Mouse (Mus musculus): ENCODE results near the gene Mucl3. TPM values are rescaled to one million over a fixed set of nuclear protein-coding genes. Genes with fewer than 3 reads are reported as not detected.

Gene Mucl3
- polyA plus RNA-seq, 1 experiment = not detected

- no peak within 1 kb of the TSS for H3K4me3 ChIP-seq (replicated peaks)
- no peak for TF ChIP-seq GATA1 (IDR thresholded peaks at IDR 0.05; ENCODE audit: low read length)
- no peak for TF ChIP-seq TAL1 (IDR thresholded peaks at IDR 0.05; ENCODE audit: low read length)
- H3K36me3 ChIP-seq (ENCODE audit: control insufficient read depth) = no peaks in the 10 kb centered on the region
Measured at GRCm38 (mm10) chr17:35601249-35601648, 42.2 kb downstream of the Mucl3 start, which contains the start of gene Sfta2. Sfta2 (plus strand) TSS chr17:35601549.

GRCm38 (mm10) chr17:35597399-35597798 lies 46.1 kb downstream of the Mucl3 start:
- H3K9me3 ChIP-seq (ENCODE audit: control insufficient read depth, low read length) = peaks cover 5% of the 10 kb centered on the region
- no peak overlapping the region for H3K4me3 ChIP-seq (replicated peaks)
- H3K27me3 ChIP-seq (ENCODE audit: control insufficient read depth) = no peaks in the 10 kb centered on the region; the same call in 1 of the 2 replicates
- no peak for TF ChIP-seq TAL1 (IDR thresholded peaks at IDR 0.05; ENCODE audit: low read length)
- TF ChIP-seq GATA1 (IDR thresholded peaks at IDR 0.05; ENCODE audit: low read length) = no peak
- H3K36me3 ChIP-seq (ENCODE audit: control insufficient read depth) = no peaks in the 10 kb centered on the region
- no peaks in the 10 kb centered on the region for H3K4me1 ChIP-seq (ENCODE audit: control insufficient read depth)

More at GRCm38 (mm10) chr17:35601249-35601648, 42.2 kb downstream of the Mucl3 start, which contains the start of gene Sfta2:
- no peaks in the 10 kb centered on the region; the same call in 1 of the 2 replicates for H3K27me3 ChIP-seq (ENCODE audit: control insufficient read depth)
- H3K4me1 ChIP-seq (ENCODE audit: control insufficient read depth) = no peaks in the 10 kb centered on the region
- H3K9me3 ChIP-seq (ENCODE audit: control insufficient read depth, low read length) = peaks cover 5% of the 10 kb centered on the region

- Histone ChIP-seq H3K4me1 (ENCODE audit: control insufficient read depth) (no peaks in the 10 kb centered on the region), H3K36me3 (ENCODE audit: control insufficient read depth) (no peaks in the 10 kb centered on the region), H3K9me3 (ENCODE audit: control insufficient read depth, low read length) (peaks cover 5% of the 10 kb centered on the region), H3K27me3 (ENCODE audit: control insufficient read depth) (no peaks in the 10 kb centered on the region), H3K4me3 (replicated peaks) (no peak overlapping the region)
- TF ChIP-seq TAL1 (IDR thresholded peaks at IDR 0.05; ENCODE audit: low read length) (no peak), GATA1 (IDR thresholded peaks at IDR 0.05; ENCODE audit: low read length) (no peak)
Measured at GRCm38 (mm10) chr17:35594456-35594855, 49.0 kb downstream of the Mucl3 start.

- Histone ChIP-seq H3K4me1 (ENCODE audit: control insufficient read depth) (no peaks in the 10 kb centered on the region), H3K36me3 (ENCODE audit: control insufficient read depth) (no peaks in the 10 kb centered on the region), H3K9me3 (ENCODE audit: control insufficient read depth, low read length) (peaks cover 5% of the 10 kb centered on the region), H3K27me3 (ENCODE audit: control insufficient read depth) (no peaks in the 10 kb centered on the region), H3K4me3 (replicated peaks) (no peak overlapping the region)
- TF ChIP-seq TAL1 (IDR thresholded peaks at IDR 0.05; ENCODE audit: low read length) (no peak), GATA1 (IDR thresholded peaks at IDR 0.05; ENCODE audit: low read length) (no peak)
Measured at GRCm38 (mm10) chr17:35593786-35594185, 49.7 kb downstream of the Mucl3 start.

- TF ChIP-seq TAL1 (IDR thresholded peaks at IDR 0.05; ENCODE audit: low read length) = no peak
- no peak for TF ChIP-seq GATA1 (IDR thresholded peaks at IDR 0.05; ENCODE audit: low read length)
- Histone ChIP-seq H3K9me3 (ENCODE audit: control insufficient read depth, low read length) (peaks cover 7% of the 10 kb centered on the region), H3K4me1 (ENCODE audit: control insufficient read depth) (no peaks in the 10 kb centered on the region), H3K4me3 (replicated peaks) (no peak overlapping the region), H3K27me3 (ENCODE audit: control insufficient read depth) (no peaks in the 10 kb centered on the region), H3K36me3 (ENCODE audit: control insufficient read depth) (no peaks in the 10 kb centered on the region)
Measured at GRCm38 (mm10) chr17:35592131-35592530, 51.4 kb downstream of the Mucl3 start.

- TF ChIP-seq TAL1 (IDR thresholded peaks at IDR 0.05; ENCODE audit: low read length) (no peak), GATA1 (IDR thresholded peaks at IDR 0.05; ENCODE audit: low read length) (no peak)
- H3K4me3 ChIP-seq (replicated peaks) = no peak overlapping the region
- no peaks in the 10 kb centered on the region for H3K36me3 ChIP-seq (ENCODE audit: control insufficient read depth)
- H3K9me3 ChIP-seq (ENCODE audit: control insufficient read depth, low read length) = peaks cover 5% of the 10 kb centered on the region
- no peaks in the 10 kb centered on the region for H3K4me1 ChIP-seq (ENCODE audit: control insufficient read depth)
- no peaks in the 10 kb centered on the region for H3K27me3 ChIP-seq (ENCODE audit: control insufficient read depth)
Measured at GRCm38 (mm10) chr17:35591731-35592130, 51.8 kb downstream of the Mucl3 start.

- Histone ChIP-seq H3K36me3 (ENCODE audit: control insufficient read depth) (no peaks in the 10 kb centered on the region), H3K9me3 (ENCODE audit: control insufficient read depth, low read length) (peaks cover 5% of the 10 kb centered on the region), H3K4me3 (replicated peaks) (no peak overlapping the region), H3K4me1 (ENCODE audit: control insufficient read depth) (no peaks in the 10 kb centered on the region), H3K27me3 (ENCODE audit: control insufficient read depth) (no peaks in the 10 kb centered on the region)
- TF ChIP-seq GATA1 (IDR thresholded peaks at IDR 0.05; ENCODE audit: low read length) = no peak
- no peak for TF ChIP-seq TAL1 (IDR thresholded peaks at IDR 0.05; ENCODE audit: low read length)
Measured at GRCm38 (mm10) chr17:35591219-35591578, 52.3 kb downstream of the Mucl3 start.

- Histone ChIP-seq H3K4me3 (replicated peaks) (no peak overlapping the region), H3K4me1 (ENCODE audit: control insufficient read depth) (no peaks in the 10 kb centered on the region), H3K27me3 (ENCODE audit: control insufficient read depth) (no peaks in the 10 kb centered on the region), H3K9me3 (ENCODE audit: control insufficient read depth, low read length) (peaks cover 5% of the 10 kb centered on the region), H3K36me3 (ENCODE audit: control insufficient read depth) (no peaks in the 10 kb centered on the region)
- TF ChIP-seq TAL1 (IDR thresholded peaks at IDR 0.05; ENCODE audit: low read length) (no peak), GATA1 (IDR thresholded peaks at IDR 0.05; ENCODE audit: low read length) (no peak)
Measured at GRCm38 (mm10) chr17:35590410-35591218, 52.9 kb downstream of the Mucl3 start.

GRCm38 (mm10) chr17:35588387-35588786 lies 55.1 kb downstream of the Mucl3 start:
- H3K4me3 ChIP-seq (replicated peaks) = no peak overlapping the region
- TF ChIP-seq GATA1 (IDR thresholded peaks at IDR 0.05; ENCODE audit: low read length) (no peak), TAL1 (IDR thresholded peaks at IDR 0.05; ENCODE audit: low read length) (no peak)
- no peaks in the 10 kb centered on the region for H3K27me3 ChIP-seq (ENCODE audit: control insufficient read depth)
- H3K9me3 ChIP-seq (ENCODE audit: control insufficient read depth, low read length) = peaks cover 5% of the 10 kb centered on the region
- no peaks in the 10 kb centered on the region for H3K4me1 ChIP-seq (ENCODE audit: control insufficient read depth)
- H3K36me3 ChIP-seq (ENCODE audit: control insufficient read depth) = no peaks in the 10 kb centered on the region
